Mouse (Mus musculus) CH12.LX (cell line): ENCODE results near the gene Ghrhr. TPM values are rescaled to one million over a fixed set of nuclear protein-coding genes. Genes with fewer than 3 reads are reported as not detected.

Experiments
- DNase-seq: peaks from one replicate; pipeline ENCODE4 v3.0.0-alpha.2; 2013; ENCODE audit errors: extremely low read depth
- H3K27ac ChIP-seq: 2 replicates; pipeline ENCODE4 v1.5.1; 2012; ENCODE audit warnings: low read depth, mild to moderate bottlenecking, control low read depth, moderate library complexity; ENCODE audit not compliant: insufficient read depth
- H3K27me3 ChIP-seq: replicated peaks from 2 replicates; pipeline ENCODE3; 2012; ENCODE audit warnings: inconsistent platforms
- H3K36me3 ChIP-seq, 2 experiments: replicated peaks in 1 of 2; 2 replicates each; pipeline versions ENCODE3 to v1.6.1; 2012; ENCODE audit warnings: inconsistent platforms in 1 of 2, low read length in 1 of 2, mild to moderate bottlenecking in 1 of 2, mixed read lengths in 1 of 2, moderate library complexity in 1 of 2; ENCODE audit not compliant: control insufficient read depth in 1 of 2, insufficient read depth in 1 of 2
- H3K4me1 ChIP-seq, 2 experiments: 2 replicates each; pipeline ENCODE4 v1.6.1; 2012; ENCODE audit warnings: inconsistent platforms in 1 of 2, moderate library complexity in 1 of 2; ENCODE audit not compliant: insufficient read depth in 2 of 2, control insufficient read depth in 1 of 2
- H3K4me2 ChIP-seq: 2 replicates; pipeline ENCODE4 v1.6.1; 2012; ENCODE audit warnings: low read depth, mild to moderate bottlenecking, control low read depth; ENCODE audit not compliant: poor library complexity, insufficient read depth, severe bottlenecking
- H3K4me3 ChIP-seq, 3 experiments: fragments of 150-350 bp in 1 of 3; sonication (generic) in 1 of 3; replicated peaks in 1 of 3; 2 replicates each; pipeline versions ENCODE3 to v1.5.1; 2011 to 2012; ENCODE audit warnings: low read depth in 2 of 3, low read length in 2 of 3, mild to moderate bottlenecking in 2 of 3, moderate library complexity in 2 of 3, control low read depth in 1 of 3, improper control_type of control experiment in 1 of 3, inconsistent platforms in 1 of 3, mixed read lengths in 1 of 3; ENCODE audit not compliant: poor library complexity in 1 of 3
- H3K79me2 ChIP-seq: replicated peaks from 2 replicates; pipeline ENCODE4 v1.6.1; 2012; ENCODE audit warnings: mild to moderate bottlenecking, moderate library complexity; ENCODE audit not compliant: control insufficient read depth, poor library complexity, insufficient read depth, severe bottlenecking; ENCODE audit errors: extremely low read depth
- H3K9ac ChIP-seq: 2 replicates; pipeline ENCODE4 v1.6.1; 2012; ENCODE audit warnings: low read depth, mild to moderate bottlenecking, control low read depth, moderate library complexity; ENCODE audit not compliant: insufficient read depth
- H3K9me3 ChIP-seq: replicated peaks from 2 replicates; pipeline ENCODE3; 2012; ENCODE audit warnings: low read length, inconsistent platforms, mixed read lengths
- CHD2 ChIP-seq: IDR thresholded peaks from 2 replicates; pipeline ENCODE4 v1.6.1; 2011; ENCODE audit warnings: low read length, improper control_type of control experiment
- ELF1 ChIP-seq: IDR thresholded peaks from 2 replicates; pipeline ENCODE4 v1.6.1; 2014; ENCODE audit warnings: low read depth, mild to moderate bottlenecking, inconsistent platforms, low read length, improper control_type of control experiment
- EP300 ChIP-seq: IDR thresholded peaks from 2 replicates; pipeline ENCODE4 v1.6.1; 2011; ENCODE audit warnings: low read length, improper control_type of control experiment
- ETS1 ChIP-seq: conservative IDR thresholded peaks from 2 replicates; pipeline ENCODE4 v1.6.1; 2012; ENCODE audit warnings: low read depth, mild to moderate bottlenecking, inconsistent platforms, low read length, improper control_type of control experiment, moderate library complexity
- JUN ChIP-seq: IDR thresholded peaks from 2 replicates; pipeline ENCODE4 v1.6.1; 2011; ENCODE audit warnings: low read depth, mild to moderate bottlenecking, low read length, improper control_type of control experiment, moderate library complexity; ENCODE audit not compliant: insufficient read depth
- KAT2A ChIP-seq: IDR thresholded peaks from 2 replicates; pipeline ENCODE4 v1.6.1; 2012; ENCODE audit warnings: low read length, improper control_type of control experiment, inconsistent platforms; ENCODE audit not compliant: insufficient replicate concordance
- MAFK ChIP-seq: IDR thresholded peaks from 2 replicates; pipeline ENCODE4 v1.6.1; 2011; ENCODE audit warnings: low read length, improper control_type of control experiment; ENCODE audit not compliant: insufficient replicate concordance
- MAX ChIP-seq: IDR thresholded peaks from 2 replicates; pipeline ENCODE4 v1.6.1; 2011; ENCODE audit warnings: low read length, improper control_type of control experiment
- MAZ ChIP-seq: IDR thresholded peaks from 2 replicates; pipeline ENCODE4 v1.6.1; 2012; ENCODE audit warnings: low read depth, mild to moderate bottlenecking, inconsistent platforms, low read length, improper control_type of control experiment, moderate library complexity
- MYC ChIP-seq: IDR thresholded peaks from 2 replicates; pipeline ENCODE4 v1.6.1; 2011; ENCODE audit warnings: low read depth, mild to moderate bottlenecking, improper control_type of control experiment, low read length
- NELFE ChIP-seq: IDR thresholded peaks from 2 replicates; pipeline ENCODE4 v1.6.1; 2011; ENCODE audit warnings: low read depth, low read length, improper control_type of control experiment
- NRF1 ChIP-seq: IDR thresholded peaks from 2 replicates; pipeline ENCODE4 v1.6.1; 2014; ENCODE audit warnings: low read depth, mild to moderate bottlenecking, inconsistent platforms, low read length, improper control_type of control experiment, moderate library complexity
- SMC3 ChIP-seq: IDR thresholded peaks from 2 replicates; pipeline ENCODE4 v1.6.1; 2011; ENCODE audit warnings: low read depth, low read length, improper control_type of control experiment
- TCF12 ChIP-seq: IDR thresholded peaks from 2 replicates; pipeline ENCODE4 v1.6.1; 2014; ENCODE audit warnings: low read depth, mild to moderate bottlenecking, inconsistent platforms, low read length, improper control_type of control experiment
- UBTF ChIP-seq: IDR thresholded peaks from 2 replicates; pipeline ENCODE4 v1.6.1; 2012; ENCODE audit warnings: low read depth, mild to moderate bottlenecking, inconsistent platforms, low read length, improper control_type of control experiment, moderate library complexity
- USF1 ChIP-seq: IDR thresholded peaks from 2 replicates; pipeline ENCODE4 v1.6.1; 2014; ENCODE audit warnings: low read depth, mild to moderate bottlenecking, inconsistent platforms, low read length, improper control_type of control experiment
- ZKSCAN1 ChIP-seq: IDR thresholded peaks from 2 replicates; pipeline ENCODE4 v1.6.1; 2012; ENCODE audit warnings: low read depth, inconsistent platforms, low read length, improper control_type of control experiment, borderline replicate concordance
- ZMIZ1 ChIP-seq: IDR thresholded peaks from 2 replicates; pipeline ENCODE4 v1.6.1; 2012; ENCODE audit warnings: low read depth, mild to moderate bottlenecking, inconsistent platforms, low read length, improper control_type of control experiment
- ZNF384 ChIP-seq: IDR thresholded peaks from 2 replicates; pipeline ENCODE4 v1.6.1; 2012; ENCODE audit warnings: low read depth, low read length, improper control_type of control experiment, inconsistent platforms
- dilution Hi-C: fragments of 300-500 bp; cut with MboI; formaldehyde crosslinking; loops from 2 replicates; pipeline ENCODE4 v1.14.3; 2020; ENCODE audit warnings: low sequenced_read_pairs; ENCODE audit not compliant: extremely low pct_unique_long_range_greater_than_20kb, extremely low pct_ligation_motif_present
- in situ Hi-C: fragments of 300-500 bp; cut with MboI; formaldehyde crosslinking; loops from 3 replicates; pipeline ENCODE4 v1.14.3; 2019; ENCODE audit warnings: low sequenced_read_pairs, low pct_ligation_motif_present, low pct_unique_long_range_greater_than_20kb, mixed read lengths
- polyA plus RNA-seq: library from polyadenylated mRNA; unstranded; fragments of >175 nt; gene quantifications from 2 replicates; pipeline ENCODE4 v1.2.1, GENCODE M21; 2012; ENCODE audit warnings: low read depth; ENCODE audit not compliant: insufficient read length
- total RNA-seq, 2 experiments: library from RNA; depleted of rRNA; stranded (reverse); fragments of 300-350 nt in 1 of 2; fragments of >200 nt in 1 of 2; gene quantifications; 2 replicates each; pipeline ENCODE4 v1.2.3; 2012 to 2014

Gene Ghrhr
- total and polyA plus RNA-seq, 3 experiments, result not detected

DNA sequence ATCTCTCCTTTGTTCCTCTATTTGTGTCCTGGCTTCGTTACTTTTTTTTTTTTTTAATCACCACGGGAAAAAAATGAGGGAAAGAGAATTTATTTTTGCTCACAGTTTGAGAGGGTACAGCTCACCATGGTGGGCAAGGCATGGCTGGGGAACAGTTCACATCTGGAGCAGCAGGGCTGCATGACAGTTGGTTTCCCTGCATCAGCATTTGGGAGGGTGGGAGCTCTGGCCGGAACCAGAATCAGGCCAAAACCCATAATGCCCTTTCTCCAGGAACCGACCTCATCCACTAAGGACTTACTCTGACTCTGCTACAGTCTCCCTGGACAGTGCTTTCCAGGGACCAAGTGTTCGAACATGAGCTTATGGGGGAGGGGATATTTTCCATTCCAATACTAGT, 13.2 kb downstream of the Ghrhr start:
- peaks cover 0 to 17% of the 10 kb centered on the region in 2 experiments; a peak in 2 of 4 replicates for H3K4me1 ChIP-seq
- H3K4me3 ChIP-seq, result no peak overlapping the region
- no peaks in the 10 kb centered on the region for H3K9me3 ChIP-seq
- TF ChIP-seq ZNF384 (no peak), EP300 (no peak), MAFK (no peak), ZMIZ1 (no peak), MAZ (no peak), ETS1 (no peak), NRF1 (no peak), NELFE (no peak), CHD2 (no peak), USF1 (no peak), JUN (no peak), ZKSCAN1 (no peak), SMC3 (no peak), MYC (no peak), MAX (no peak), TCF12 (no peak), ELF1 (no peak), KAT2A (no peak)
- TF ChIP-seq, all 38 proteins: peak for 0
- Histone ChIP-seq H3K79me2 (no peaks in the 10 kb centered on the region), H3K9ac (no peak overlapping the region), H3K36me3 (no peaks in the 10 kb centered on the region), H3K27me3 (peaks cover 59% of the 10 kb centered on the region), H3K27ac (no peak overlapping the region), H3K4me2 (no peak overlapping the region)
- DNase-seq, result no peak
- dilution Hi-C loops (no loop called here), in situ Hi-C loops (no loop called here)

DNA sequence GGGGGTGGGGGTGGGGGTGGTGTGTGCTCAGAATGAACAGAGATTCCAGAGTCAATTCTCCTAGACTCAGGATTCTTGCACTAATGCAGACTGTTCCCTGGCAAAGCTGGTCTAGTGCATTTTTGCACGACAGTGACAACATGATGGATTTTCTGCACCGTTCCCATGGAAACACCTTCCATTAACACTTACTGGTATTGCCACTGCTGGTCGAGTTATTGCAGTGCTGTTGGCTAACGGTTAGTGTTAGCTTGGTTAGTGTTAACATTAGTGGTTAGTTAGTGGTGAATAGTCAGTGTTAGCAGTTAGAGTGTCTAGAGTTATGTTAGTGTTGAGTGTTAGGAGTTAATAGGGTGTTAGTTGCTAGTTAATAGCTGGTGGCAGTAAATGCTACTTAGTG, 15.7 kb downstream of the Ghrhr start:
- Histone ChIP-seq H3K9ac (no peak overlapping the region), H3K9me3 (no peaks in the 10 kb centered on the region), H3K36me3 (no peaks in the 10 kb centered on the region), H3K79me2 (no peaks in the 10 kb centered on the region), H3K4me1 (peaks cover 0 to 17% of the 10 kb centered on the region in 2 experiments; a peak in 2 of 4 replicates), H3K27me3 (peaks cover 71% of the 10 kb centered on the region), H3K4me2 (no peak overlapping the region), H3K27ac (no peak overlapping the region), H3K4me3 (no peak overlapping the region)
- no peak for DNase-seq
- dilution Hi-C loops, result no loop called here
- TF ChIP-seq UBTF, result no peak
- in situ Hi-C loops, result loop anchor here (5.0 kb wide), 1 partner anchor 120 kb away; no protein-coding TSS in a partner anchor
